ENCODE assay signal across 8 mouse cellular contexts in the genomic region with DNA sequence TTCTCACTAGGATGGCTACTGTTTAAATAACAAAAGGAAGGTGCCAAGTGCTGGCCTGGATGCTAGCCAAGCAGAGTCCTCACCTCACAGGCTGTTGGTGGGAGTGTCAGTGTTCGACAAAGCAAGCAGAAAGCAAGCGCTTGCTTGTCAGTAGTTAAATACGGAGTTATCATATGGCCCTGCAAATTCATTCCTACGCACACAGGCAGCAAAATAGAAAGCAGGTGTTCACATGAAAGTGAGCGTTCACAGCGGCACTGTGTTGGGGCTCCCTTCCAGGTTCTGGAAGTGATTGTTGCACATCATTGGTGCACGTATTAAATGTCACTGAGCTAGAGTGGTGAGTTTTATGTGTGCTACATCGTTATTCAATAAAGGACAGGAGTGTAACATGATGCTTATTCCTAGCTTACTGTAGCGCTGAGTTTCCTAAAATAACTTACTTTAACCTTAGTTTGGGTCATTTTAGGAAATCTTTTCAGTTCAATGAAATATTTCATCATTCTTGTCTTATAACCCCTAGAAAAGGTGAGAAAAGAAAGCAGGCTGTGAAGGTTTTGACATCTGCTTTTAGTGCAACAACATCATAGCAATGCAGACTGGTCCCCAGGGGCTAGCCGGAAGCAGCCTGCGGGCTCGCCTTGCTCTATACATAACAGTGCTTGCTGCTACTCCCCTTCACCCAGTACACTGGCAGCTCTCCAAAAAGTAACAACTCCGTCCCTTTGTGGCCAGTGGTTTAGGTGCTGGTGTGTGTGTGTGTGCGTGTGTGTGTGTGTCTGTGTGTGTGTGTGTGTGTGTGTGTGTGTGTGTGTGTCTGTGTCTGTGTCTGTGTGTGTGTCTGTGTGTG. TPM values are rescaled to one million over a fixed set of nuclear protein-coding genes. Genes with fewer than 3 reads are reported as not detected.
DNase-seq lines count a peak whose midpoint lies in the region; ATAC-seq and TF ChIP-seq lines count a peak whose summit lies in the region.

No protein-coding gene starts in this region.

- peak; percentile 49 for DNase-seq in embryo, embryonic 10 days (ENCODE audit: low spot score)
- DNase-seq in embryo, embryonic 9.5 days (ENCODE audit: extremely low spot score) = no peak
- DNase-seq in midbrain, embryonic 14.5 days = peak; percentile 50
- no peak for DNase-seq in midbrain, postnatal 0 days (ENCODE audit: low spot score)
- DNase-seq in left cerebral cortex, postnatal 10 days (ENCODE audit: extremely low spot score in 1 of 2, low spot score in 2 of 2) = peak; percentile 31 to 56

- H3K27me3 ChIP-seq in midbrain, embryonic 14.5 days (ENCODE audit: control insufficient read depth, insufficient read depth, low read length) = no peaks in the 10 kb centered on the region
- H3K27me3 ChIP-seq in midbrain, postnatal 0 days (ENCODE audit: insufficient read depth, low read length) = no peaks in the 10 kb centered on the region
- no peaks in the 10 kb centered on the region for H3K27me3 ChIP-seq in embryonic facial prominence, embryonic 15.5 days
- H3K27me3 ChIP-seq in midbrain, embryonic 15.5 days (replicated peaks) = no peaks in the 10 kb centered on the region

- H3K36me3 ChIP-seq in midbrain, embryonic 14.5 days (ENCODE audit: control insufficient read depth, insufficient read depth, low read length) = 0 out of 2 replicates have a peak, but pooled peaks cover 2% of the 10 kb centered on the region
- no peaks in the 10 kb centered on the region for H3K36me3 ChIP-seq in midbrain, postnatal 0 days (ENCODE audit: insufficient read depth, low read length)
- no peaks in the 10 kb centered on the region for H3K36me3 ChIP-seq in embryonic facial prominence, embryonic 15.5 days
- no peaks in the 10 kb centered on the region for H3K36me3 ChIP-seq in midbrain, embryonic 15.5 days (replicated peaks)

- 78% methylated on average over 14 of the region's 14 CpGs for whole genome bisulfite sequencing in midbrain, embryonic 14.5 days
- whole genome bisulfite sequencing in midbrain, postnatal 0 days = 68% methylated on average over 14 of the region's 14 CpGs
- WGBS in embryonic facial prominence, embryonic 15.5 days = 10% methylated on average over 14 of the region's 14 CpGs
- 71% methylated on average over 14 of the region's 14 CpGs for WGBS in midbrain, embryonic 15.5 days

- H3K4me1 ChIP-seq in midbrain, embryonic 14.5 days (ENCODE audit: control insufficient read depth, insufficient read depth, low read length) = no peaks in the 10 kb centered on the region
- no peaks in the 10 kb centered on the region for H3K4me1 ChIP-seq in midbrain, postnatal 0 days (ENCODE audit: insufficient read depth, low read length)
- peaks cover 17% of the 10 kb centered on the region for H3K4me1 ChIP-seq in embryonic facial prominence, embryonic 15.5 days
- peaks cover 12% of the 10 kb centered on the region for H3K4me1 ChIP-seq in midbrain, embryonic 15.5 days

- no peak overlapping the region for H3K4me3 ChIP-seq in midbrain, embryonic 14.5 days (replicated peaks; ENCODE audit: low read depth, low read length)
- no peak overlapping the region for H3K4me3 ChIP-seq in midbrain, postnatal 0 days (ENCODE audit: low read depth, low read length)
- no peak overlapping the region for H3K4me3 ChIP-seq in embryonic facial prominence, embryonic 15.5 days (replicated peaks)
- H3K4me3 ChIP-seq in midbrain, embryonic 15.5 days = no peak overlapping the region

- no peak for TF ChIP-seq CTCF in midbrain, postnatal 0 days (IDR thresholded peaks at IDR 0.05)

- ATAC-seq in midbrain, embryonic 14.5 days (ENCODE audit: low FRiP score, low TSS enrichment) = no peak
- no peak for ATAC-seq in midbrain, postnatal 0 days (ENCODE audit: low FRiP score)
- ATAC-seq in embryonic facial prominence, embryonic 15.5 days (ENCODE audit: insufficient number of reproducible peaks, low FRiP score, low TSS enrichment, low read depth) = peak; percentile 79
- ATAC-seq in neutrophil, adult 5-6 weeks (ENCODE audit: extremely low read depth, insufficient number of reproducible peaks, low FRiP score, poor library complexity, severe bottlenecking) = peak; percentile 93
- ATAC-seq in midbrain, embryonic 15.5 days (replicated peaks) = no peak

- H3K4me2 ChIP-seq in midbrain, embryonic 14.5 days (ENCODE audit: low read length) = no peak overlapping the region
- H3K4me2 ChIP-seq in midbrain, postnatal 0 days (ENCODE audit: low read depth, low read length, poor library complexity, severe bottlenecking) = no peak overlapping the region
- H3K4me2 ChIP-seq in embryonic facial prominence, embryonic 15.5 days (replicated peaks) = 0 out of 2 replicates have a peak overlapping the region, but pooled peaks have one; percentile 12
- no peak overlapping the region for H3K4me2 ChIP-seq in midbrain, embryonic 15.5 days

- intact Hi-C loops in left cerebral cortex, postnatal 10 days (cut with DNase I) = no loop called here

- no peaks in the 10 kb centered on the region for H3K9me3 ChIP-seq in midbrain, embryonic 14.5 days (ENCODE audit: control insufficient read depth, low read length)
- H3K9me3 ChIP-seq in midbrain, postnatal 0 days (ENCODE audit: low read length) = no peaks in the 10 kb centered on the region
- H3K9me3 ChIP-seq in embryonic facial prominence, embryonic 15.5 days (replicated peaks) = no peaks in the 10 kb centered on the region
- no peaks in the 10 kb centered on the region for H3K9me3 ChIP-seq in midbrain, embryonic 15.5 days

- no peak overlapping the region for H3K27ac ChIP-seq in midbrain, embryonic 14.5 days (replicated peaks; ENCODE audit: low read depth, low read length)
- no peak overlapping the region; the same call in 1 of the 2 replicates for H3K27ac ChIP-seq in midbrain, postnatal 0 days (ENCODE audit: low read depth, low read length)
- peak overlapping the region; percentile 51; the same call in 1 of the 2 replicates for H3K27ac ChIP-seq in embryonic facial prominence, embryonic 15.5 days (replicated peaks)
- H3K27ac ChIP-seq in midbrain, embryonic 15.5 days = no peak overlapping the region

- no peak overlapping the region for H3K9ac ChIP-seq in midbrain, embryonic 14.5 days (replicated peaks; ENCODE audit: low read length)
- H3K9ac ChIP-seq in midbrain, postnatal 0 days (replicated peaks; ENCODE audit: low read length, poor library complexity, severe bottlenecking) = no peak overlapping the region
- no peak overlapping the region for H3K9ac ChIP-seq in embryonic facial prominence, embryonic 15.5 days
- no peak overlapping the region for H3K9ac ChIP-seq in midbrain, embryonic 15.5 days

RNA-seq across cellular contexts. Expression of gene Itsn1, which starts 17.2 kb away (rescaled TPM):
- polyA plus RNA-seq in midbrain, embryonic 14.5 days (2014; fragmentation: Nextera tagmentation; extraction: Ambion mirVana) = 57.8 and 67.5 TPM in 2 replicates
- 78.7 and 84.7 TPM in 2 replicates for total RNA-seq in midbrain, postnatal 0 days (2014; rRNA removed)
- 34.0 and 34.7 TPM in 2 replicates for polyA plus RNA-seq in midbrain, postnatal 0 days (2015; fragmentation: Nextera tagmentation; extraction: Ambion mirVana)
- 23.3 and 26.7 TPM in 2 replicates for polyA plus RNA-seq in embryonic facial prominence, embryonic 15.5 days (2015; fragmentation: Nextera tagmentation; extraction: Ambion mirVana)
- 100 to 1,000 TPM; 132 to 137 TPM for total RNA-seq in left cerebral cortex, postnatal 10 days (2021)
- 20.7 and 27.0 TPM in 2 replicates for total RNA-seq in neutrophil, adult 5-6 weeks (2017)
- 63.5 and 68.6 TPM in 2 replicates for polyA plus RNA-seq in midbrain, embryonic 15.5 days (2015; fragmentation: Nextera tagmentation; extraction: Ambion mirVana)

RNA-seq across cellular contexts. Expression of gene Cryzl1, which starts 17.6 kb away (rescaled TPM):
- polyA plus RNA-seq in midbrain, embryonic 14.5 days (2014; fragmentation: Nextera tagmentation; extraction: Ambion mirVana) = 113 and 135 TPM in 2 replicates
- total RNA-seq in midbrain, postnatal 0 days (2014; rRNA removed) = 42.9 and 68.7 TPM in 2 replicates
- polyA plus RNA-seq in midbrain, postnatal 0 days (2015; fragmentation: Nextera tagmentation; extraction: Ambion mirVana) = 93.0 and 100 TPM in 2 replicates
- polyA plus RNA-seq in embryonic facial prominence, embryonic 15.5 days (2015; fragmentation: Nextera tagmentation; extraction: Ambion mirVana) = 71.1 and 75.7 TPM in 2 replicates
- total RNA-seq in left cerebral cortex, postnatal 10 days (2021) = 10 to 100 TPM; 87.9 to 97.1 TPM
- 82.5 and 90.5 TPM in 2 replicates for total RNA-seq in neutrophil, adult 5-6 weeks (2017)
- polyA plus RNA-seq in midbrain, embryonic 15.5 days (2015; fragmentation: Nextera tagmentation; extraction: Ambion mirVana) = 115 and 127 TPM in 2 replicates

RNA-seq across cellular contexts. Expression of gene Donson, which starts 57.8 kb away (rescaled TPM):
- 22.2 and 24.7 TPM in 2 replicates for polyA plus RNA-seq in midbrain, embryonic 14.5 days (2014; fragmentation: Nextera tagmentation; extraction: Ambion mirVana)
- 18.3 and 28.8 TPM in 2 replicates for total RNA-seq in midbrain, postnatal 0 days (2014; rRNA removed)
- 14.0 and 15.5 TPM in 2 replicates for polyA plus RNA-seq in midbrain, postnatal 0 days (2015; fragmentation: Nextera tagmentation; extraction: Ambion mirVana)
- polyA plus RNA-seq in embryonic facial prominence, embryonic 15.5 days (2015; fragmentation: Nextera tagmentation; extraction: Ambion mirVana) = 18.2 and 19.0 TPM in 2 replicates
- total RNA-seq in left cerebral cortex, postnatal 10 days (2021) = 10 to 100 TPM; 24.9 to 28.8 TPM
- total RNA-seq in neutrophil, adult 5-6 weeks (2017) = 81.0 and 93.7 TPM in 2 replicates
- polyA plus RNA-seq in midbrain, embryonic 15.5 days (2015; fragmentation: Nextera tagmentation; extraction: Ambion mirVana) = 19.8 and 20.5 TPM in 2 replicates

Comparison
In these comparisons a context has a peak if more than half of its experiments do, and no peak if none do; other contexts are left out.
1. DNase-seq: peak in embryo, embryonic 10 days (single experiment), midbrain, embryonic 14.5 days (single experiment) and left cerebral cortex, postnatal 10 days (2 of 2); none in embryo, embryonic 9.5 days (single experiment) and midbrain, postnatal 0 days (single experiment).
2. ATAC-seq: peak in embryonic facial prominence, embryonic 15.5 days (single experiment) and neutrophil, adult 5-6 weeks (single experiment); none in midbrain, embryonic 14.5 days (single experiment), midbrain, postnatal 0 days (single experiment) and midbrain, embryonic 15.5 days (single experiment).